Mouse (Mus musculus) yolk sac, embryonic 10.5 days (tissue): ENCODE measurements around the gene Prdx5.

Experiments used
- DNase-seq: peaks from one replicate; pipeline ENCODE4 v3.0.0-alpha.2; 2017; ENCODE audit warnings: low spot score

Prdx5 gene

DNA sequence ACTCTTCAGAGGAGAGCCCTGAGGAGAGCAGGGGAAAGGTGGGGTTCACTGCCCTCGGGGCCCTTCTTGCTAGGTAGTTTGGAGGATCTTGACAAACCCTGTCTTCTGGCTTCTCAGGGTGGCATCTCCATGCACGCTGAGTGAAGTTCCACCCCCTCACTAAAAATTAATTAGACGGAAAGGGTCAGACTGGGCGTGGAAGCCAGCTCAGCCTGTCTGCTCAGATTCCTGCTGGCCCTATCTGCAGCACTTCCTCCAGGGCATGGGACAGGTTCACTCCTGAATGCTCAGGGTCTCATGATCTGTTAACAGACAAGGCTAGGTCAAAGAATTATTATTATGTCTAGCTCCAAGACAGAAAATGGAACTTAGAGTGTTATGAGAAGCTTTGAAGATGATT is 17.4 kb downstream of the Prdx5 start:
- DNase-seq, result no peak

DNA sequence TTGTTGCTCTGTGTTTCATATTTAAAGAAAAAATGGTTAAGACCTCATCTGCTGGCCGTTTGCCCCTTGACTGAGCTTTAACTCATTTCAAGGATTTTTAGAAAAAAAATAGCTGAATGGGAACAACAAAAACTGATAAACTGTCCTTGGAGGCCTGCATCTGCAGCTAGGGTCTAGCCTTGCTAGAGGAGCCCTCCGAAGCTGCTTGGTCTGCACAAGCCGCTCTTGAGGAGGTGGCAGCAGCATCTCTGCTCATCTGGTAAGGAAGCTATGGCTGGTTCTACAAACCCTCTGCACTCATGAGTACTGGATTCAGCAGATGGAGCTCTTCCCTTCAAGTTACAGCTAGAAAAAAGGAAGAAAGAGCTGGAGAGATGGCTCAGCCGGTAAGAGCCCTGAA is 31.9 kb downstream of the Prdx5 start:
- DNase-seq, result no peak

DNA sequence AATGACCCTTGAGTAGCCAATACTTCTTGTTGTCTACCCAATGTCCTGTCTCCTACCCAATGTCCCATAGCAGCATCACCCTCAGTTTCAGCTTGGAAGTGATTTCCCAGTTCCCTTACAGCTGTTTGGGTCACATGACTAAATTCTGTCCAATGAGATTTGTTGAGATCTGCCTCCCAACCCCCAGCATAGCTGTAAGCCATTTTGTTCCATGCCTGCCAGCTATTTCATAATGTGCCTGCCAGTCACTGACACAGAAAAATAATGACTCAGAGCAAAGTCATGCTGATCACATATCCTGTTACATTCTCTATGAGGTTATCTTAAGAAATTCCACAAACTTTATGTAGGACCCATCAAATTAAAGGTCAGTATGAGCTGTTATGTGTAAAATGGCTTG is 33.1 kb downstream of the Prdx5 start:
- no peak for DNase-seq

DNA sequence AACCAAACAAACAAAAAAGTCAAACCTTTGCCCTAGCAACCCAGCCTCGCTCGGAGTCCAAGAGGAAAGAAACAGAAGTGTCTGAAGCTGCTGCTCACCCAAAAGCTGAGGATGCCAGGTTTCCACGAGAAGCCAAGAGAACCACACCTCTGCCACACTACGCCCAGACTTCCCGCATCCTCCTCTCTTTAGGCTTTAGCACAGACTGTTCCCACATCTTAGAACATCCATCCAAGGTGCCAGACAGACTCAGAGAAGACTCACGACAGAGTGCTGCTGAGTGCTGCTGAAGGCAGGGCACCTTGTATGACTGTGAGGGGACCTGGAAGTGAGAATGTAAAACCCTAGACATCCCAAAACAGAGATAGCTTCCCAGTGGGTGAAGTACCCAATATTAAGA is 34.1 kb downstream of the Prdx5 start:
- DNase-seq, result no peak

DNA sequence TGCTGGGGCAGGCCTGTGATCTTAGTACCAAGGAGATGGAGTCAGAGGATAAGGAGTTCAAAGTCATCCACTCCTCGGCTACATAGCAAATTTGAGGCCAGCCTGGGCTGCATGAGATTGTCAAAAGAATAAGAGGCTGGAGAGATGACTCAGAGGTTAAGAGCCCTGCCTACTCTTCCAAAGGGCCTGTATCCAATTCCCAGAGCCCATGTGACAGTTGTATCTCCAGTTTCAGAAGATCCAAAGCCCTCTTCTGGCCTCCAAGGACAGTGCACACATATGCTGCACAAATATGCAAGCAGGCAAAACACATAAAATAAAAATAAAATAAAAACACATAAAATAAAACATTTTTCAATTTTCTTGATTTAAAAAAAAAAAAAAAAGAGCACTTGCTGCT is 35.6 kb downstream of the Prdx5 start:
- DNase-seq, result no peak

DNA sequence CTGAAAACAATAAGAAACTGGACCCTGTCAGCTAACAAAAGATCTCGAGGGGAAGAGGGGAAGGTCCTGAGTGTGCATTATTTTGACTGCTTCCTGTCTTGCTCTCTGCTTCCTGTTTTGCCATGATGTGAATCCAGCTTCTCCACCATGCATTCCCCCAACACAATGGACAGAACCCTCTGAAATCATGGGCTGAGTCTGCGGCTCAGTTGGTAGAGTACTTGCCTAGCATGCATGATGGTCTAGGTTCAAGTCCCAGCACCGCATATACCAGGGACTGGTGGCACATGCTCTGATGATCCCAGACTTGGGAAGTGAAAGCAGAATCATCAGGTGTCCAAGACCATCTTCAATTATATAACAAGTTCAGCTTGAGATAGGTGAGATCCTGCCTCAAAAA is 37.2 kb downstream of the Prdx5 start:
- no peak for DNase-seq

DNA sequence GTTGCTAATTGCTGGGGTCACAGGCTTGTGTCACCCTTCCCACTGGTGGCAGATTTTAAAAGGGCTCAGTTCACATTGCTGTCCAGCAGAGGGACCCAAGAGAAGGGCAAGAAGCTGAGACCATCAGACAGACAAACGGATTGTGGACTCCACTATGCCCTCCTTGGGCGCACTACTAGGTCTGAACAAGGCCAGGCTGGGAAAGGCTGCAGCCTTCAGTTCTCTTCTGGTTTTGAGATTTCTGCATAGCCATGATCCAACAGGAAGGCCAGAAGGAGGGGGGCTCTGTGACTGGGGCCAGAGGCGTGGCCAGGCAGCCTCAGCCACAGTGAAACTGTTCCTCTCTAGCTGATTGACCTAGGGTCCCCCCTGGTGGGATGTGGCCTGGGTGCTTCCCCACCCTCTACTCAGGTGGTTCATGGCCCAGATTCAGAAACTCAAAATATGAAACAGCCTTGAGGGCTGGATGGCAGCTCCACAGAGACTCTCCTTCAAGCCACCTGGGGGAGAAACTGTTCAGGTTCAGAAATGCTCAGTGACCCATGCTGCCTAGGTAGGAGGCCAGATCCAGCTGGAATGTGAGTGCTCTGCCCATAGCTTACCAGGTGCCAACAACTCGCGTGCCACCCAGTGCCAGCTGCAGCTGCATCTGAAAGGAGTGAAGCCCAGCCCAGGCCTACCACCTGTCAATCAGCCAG is 38.2 kb downstream of the Prdx5 start:
- no peak for DNase-seq

DNA sequence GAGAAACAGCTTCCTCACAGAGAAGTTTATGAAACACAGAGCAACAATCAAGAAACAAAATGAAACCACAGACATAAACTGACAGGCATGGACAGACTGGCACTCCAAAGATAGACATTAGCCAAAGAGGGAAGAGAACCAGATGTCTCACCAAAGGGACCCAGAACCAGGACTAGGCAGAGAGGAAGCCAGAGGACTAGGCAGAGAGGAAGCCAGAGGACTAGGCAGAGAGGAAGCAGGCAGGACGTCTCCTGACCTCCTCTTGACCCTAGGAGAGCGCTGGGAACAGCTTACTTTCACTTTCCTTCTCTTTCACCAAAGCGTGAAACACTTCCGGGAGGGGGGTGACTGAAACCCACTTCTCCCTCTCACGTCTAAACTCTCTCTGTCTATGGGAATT is 40.6 kb downstream of the Prdx5 start:
- peak; percentile 46 for DNase-seq

DNA sequence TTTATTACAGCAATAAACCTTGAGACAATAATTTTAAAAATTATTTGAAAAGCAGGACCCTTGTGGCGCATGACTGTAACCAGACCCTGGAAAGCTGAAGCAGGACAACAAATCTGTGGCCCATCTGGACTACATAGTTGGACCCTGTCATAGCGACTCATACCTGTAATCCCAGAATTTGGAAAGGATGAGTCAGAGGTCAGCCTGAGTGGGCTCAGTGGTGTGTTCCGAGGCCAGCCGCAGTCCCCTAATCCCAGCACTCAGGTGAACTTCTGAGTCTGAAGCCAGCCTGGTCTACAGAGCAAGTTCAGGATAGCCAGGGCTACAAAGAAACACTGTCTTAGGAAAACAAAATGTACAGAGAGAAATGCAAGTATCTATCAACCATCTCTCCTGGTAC is 48.5 kb downstream of the Prdx5 start:
- DNase-seq, result no peak

DNA sequence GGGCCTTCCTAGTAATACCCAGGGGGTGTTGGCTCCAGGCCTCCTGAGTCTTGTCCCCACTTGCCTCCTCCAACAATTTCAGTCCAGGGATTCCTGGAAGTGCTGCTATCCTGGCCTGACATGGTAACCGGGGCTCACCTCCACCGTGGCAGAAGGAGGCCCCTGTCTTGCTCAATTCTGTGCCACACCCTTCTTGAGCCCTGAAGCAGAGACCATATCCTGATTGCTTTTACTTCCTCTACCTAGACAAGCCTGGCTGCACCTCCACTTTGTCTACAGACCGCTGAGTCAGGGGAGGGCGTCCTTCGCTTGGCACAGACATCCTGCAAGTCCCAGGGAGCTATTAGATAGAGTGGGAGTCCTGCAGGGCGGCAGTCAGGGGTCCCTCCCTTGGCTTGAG is 49.2 kb downstream of the Prdx5 start:
- no peak for DNase-seq

DNA sequence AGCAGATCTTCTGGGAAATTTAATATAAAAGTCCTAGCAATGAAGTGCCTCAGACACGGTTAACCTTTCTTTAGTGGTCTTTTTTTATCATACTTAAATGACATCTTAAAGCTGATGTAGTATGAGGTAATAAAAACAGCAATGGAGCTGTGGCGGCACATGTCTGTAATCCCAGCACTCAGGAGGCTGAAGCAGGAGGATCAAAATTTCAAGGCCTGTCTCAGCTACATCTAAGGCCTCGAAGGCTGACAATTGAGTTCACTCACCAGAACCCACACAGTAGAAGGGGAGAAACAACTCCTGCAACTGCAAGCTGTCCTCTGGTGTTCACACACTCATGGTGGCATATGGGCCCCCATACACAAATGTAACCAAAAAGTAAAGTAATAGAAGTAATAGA is 49.9 kb downstream of the Prdx5 start:
- DNase-seq, result no peak

DNA sequence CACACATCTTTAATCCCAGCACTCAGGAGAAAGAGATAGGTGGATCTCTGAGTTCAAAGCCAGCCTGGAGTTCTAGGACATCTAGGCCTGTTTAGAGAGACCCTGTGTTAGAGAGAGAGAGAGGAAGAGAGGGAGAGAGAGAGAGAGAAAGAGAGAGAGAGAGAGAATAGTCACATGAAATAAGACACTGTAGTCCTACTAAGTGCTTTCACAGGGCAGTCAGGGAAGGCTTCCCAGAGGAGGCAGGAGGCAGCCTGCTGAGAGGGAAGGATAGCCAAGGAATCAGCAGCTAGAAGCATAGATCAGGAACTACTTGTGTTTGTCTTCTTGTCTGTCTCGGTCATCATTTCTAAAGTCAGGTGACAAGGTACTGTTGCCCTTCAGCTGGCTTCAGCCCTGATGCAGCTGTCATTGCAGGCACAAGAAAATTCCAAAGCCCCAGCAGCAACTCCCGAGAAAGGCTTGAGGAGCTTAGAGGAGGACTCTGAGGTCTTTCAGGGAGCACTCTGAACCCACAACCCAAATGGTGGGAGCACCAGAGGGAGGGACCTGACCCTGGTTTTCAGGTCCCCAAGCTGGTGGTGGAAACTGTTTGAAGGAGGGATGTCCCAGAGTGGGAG is 50.8 kb downstream of the Prdx5 start:
- no peak for DNase-seq

DNA sequence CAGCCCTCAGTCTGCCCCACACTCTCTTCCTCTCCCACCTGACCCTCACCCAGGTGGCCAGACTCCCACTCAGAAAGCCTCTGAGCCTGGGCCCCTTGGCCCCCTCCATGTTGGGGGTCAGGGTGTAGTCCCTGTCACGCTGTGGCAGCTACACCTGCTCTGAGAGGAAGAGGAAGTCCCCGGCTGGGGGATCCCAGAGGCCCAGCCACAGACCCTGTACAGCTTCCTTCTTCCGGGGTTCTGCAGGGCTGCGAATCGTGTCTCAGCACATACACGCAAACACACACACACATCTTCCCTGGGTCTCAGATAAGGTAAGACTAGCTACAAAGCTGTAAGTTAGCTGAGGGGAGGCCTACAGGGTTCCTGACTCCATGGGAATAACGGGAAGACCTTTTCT is 51.9 kb downstream of the Prdx5 start, which contains the start of gene Ccdc88b:
Gene Ccdc88b (minus strand): TSS at position 181 of the 400 bp plus-strand sequence.
- DNase-seq, result no peak

DNA sequence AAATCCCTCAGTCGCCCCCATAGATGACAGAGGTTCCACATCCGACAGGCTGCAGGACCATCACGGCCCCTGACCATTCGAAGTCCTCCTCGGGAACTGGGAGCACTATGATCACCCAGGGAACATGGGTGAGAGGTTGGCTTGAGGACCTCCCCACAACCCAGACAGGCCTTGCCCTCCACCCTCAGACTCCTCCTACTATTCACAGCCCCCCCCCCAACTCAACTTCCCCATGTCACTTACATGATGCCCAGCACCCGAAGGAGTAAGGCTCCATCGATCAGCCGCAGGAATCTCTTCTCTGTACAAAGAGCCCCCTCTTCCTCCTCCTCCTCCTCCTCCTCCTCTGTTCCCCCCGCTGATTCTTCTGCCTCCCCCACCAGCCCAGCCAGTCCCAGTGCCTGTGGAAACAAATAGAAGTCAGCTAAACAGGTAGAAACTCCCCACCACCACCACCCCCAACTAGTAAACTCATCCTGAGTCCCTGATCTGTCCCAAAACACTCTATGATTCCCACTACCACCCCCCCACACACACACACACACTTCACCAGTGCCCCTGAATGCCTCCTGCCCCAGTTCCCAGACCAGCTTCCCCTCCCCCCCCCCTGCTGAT is 52.4 kb downstream of the Prdx5 start:
- DNase-seq, result no peak

DNA sequence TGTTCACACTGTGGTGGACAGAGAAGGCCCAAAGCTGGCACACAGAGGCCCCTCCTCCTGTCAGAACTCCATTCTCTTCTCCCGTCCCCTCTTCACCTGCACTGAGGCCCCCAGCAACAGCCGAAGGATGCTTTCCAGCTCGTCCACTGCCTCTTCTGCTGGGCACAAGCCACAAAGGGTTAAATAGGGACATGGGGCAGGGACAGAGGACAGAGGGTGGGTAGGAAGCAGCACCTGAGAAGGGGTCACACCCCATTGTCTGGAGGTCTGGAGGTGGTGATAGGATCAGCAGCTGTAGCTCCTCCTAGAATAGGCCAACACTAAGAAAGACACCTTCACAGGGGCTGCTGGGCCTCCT is 52.9 kb downstream of the Prdx5 start:
- DNase-seq, result no peak
